Mouse (Mus musculus): ENCODE measurements at regions not wholly inside any gene's neighbourhood (a gene's known extent, or its start where the extent isn't known, plus 50 kb on each side); places are given as distances from the start of the nearest gene placed in this dataset.

DNA sequence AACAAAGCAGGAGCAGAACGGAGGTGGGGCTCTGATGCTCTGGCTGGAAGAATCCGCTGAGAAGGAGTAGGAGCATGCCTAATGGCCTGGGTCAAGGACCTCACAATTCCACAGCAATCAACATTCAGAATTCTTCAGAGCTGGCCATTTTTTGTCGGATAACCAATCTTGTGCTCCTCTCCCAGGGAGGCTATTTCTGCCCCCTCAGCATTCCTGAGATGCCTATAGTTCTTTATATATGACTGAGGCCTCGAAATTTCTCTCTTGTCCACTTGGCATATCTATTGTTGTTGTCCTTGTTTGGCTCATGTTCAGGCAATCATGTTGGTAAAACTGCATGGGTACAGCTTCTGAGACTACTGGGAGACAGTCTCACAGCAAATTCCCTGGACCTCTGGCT is 460.5 kb upstream of the Gria1 start:
- TF ChIP-seq MYOG (IDR thresholded peaks at IDR 0.05; ENCODE audit: control insufficient read depth in 1 of 3, insufficient read depth in 1 of 3, insufficient read length in 2 of 3, low read depth in 2 of 3), result no peak
- no peak for TF ChIP-seq POLR2A (IDR thresholded peaks at IDR 0.05; ENCODE audit: insufficient read length, low read depth)
- no peak for TF ChIP-seq TCF12 (IDR thresholded peaks at IDR 0.05; ENCODE audit: insufficient read depth, poor library complexity, severe bottlenecking)
- TF ChIP-seq MAX (IDR thresholded peaks at IDR 0.05; ENCODE audit: low read depth), result no peak
- no peak for TF ChIP-seq SRF (IDR thresholded peaks at IDR 0.05; ENCODE audit: control insufficient read depth, insufficient read length, low read depth)
- TF ChIP-seq USF1 (IDR thresholded peaks at IDR 0.05; ENCODE audit: low read depth), result no peak
- TF ChIP-seq POLR2AphosphoS2 (IDR thresholded peaks at IDR 0.05; ENCODE audit: insufficient read length, low read depth), result no peak
- no peak for TF ChIP-seq CEBPB (IDR thresholded peaks at IDR 0.05; ENCODE audit: insufficient read depth, poor library complexity, severe bottlenecking)
- no peak for TF ChIP-seq TCF3 (IDR thresholded peaks at IDR 0.05; ENCODE audit: insufficient read length, low read depth)

All from myocyte (in vitro differentiated cells).